ENCODE assay signal across 7 mouse cellular contexts in genomic region chr3:88022322-88023191, GRCm38 (mm10). TPM values are rescaled to one million over a fixed set of nuclear protein-coding genes. Genes with fewer than 3 reads are reported as not detected.
DNase-seq lines count a peak whose midpoint lies in the region; ATAC-seq and TF ChIP-seq lines count a peak whose summit lies in the region.

No protein-coding gene starts in this region.

- TF ChIP-seq CTCF in bone marrow, adult 2 months (IDR thresholded peaks at IDR 0.05; ENCODE audit: control insufficient read depth, insufficient read depth, low read length) = no peak
- TF ChIP-seq CTCF in small intestine, adult 2 months (IDR thresholded peaks at IDR 0.05; ENCODE audit: extremely low read depth, insufficient read length, insufficient replicate concordance, low read depth, low read length) = no peak

- ATAC-seq in embryonic facial prominence, embryonic 13.5 days (ENCODE audit: insufficient number of reproducible peaks, insufficient read depth, low FRiP score, low TSS enrichment, low read depth) = peak; percentile 44
- ATAC-seq in limb, embryonic 11.5 days (ENCODE audit: insufficient number of reproducible peaks, low FRiP score, low TSS enrichment, low read depth) = peak; percentile 77
- peak; percentile 86 for ATAC-seq in midbrain, embryonic 13.5 days

- 3% methylated on average over 66 of the region's 66 CpGs for WGBS in bone marrow, adult 2 months
- under 1% methylated on average over 63 of the region's 66 CpGs for WGBS in embryonic facial prominence, embryonic 13.5 days
- under 1% methylated on average over 66 of the region's 66 CpGs for WGBS in limb, embryonic 11.5 days
- WGBS in midbrain, embryonic 13.5 days = under 1% methylated on average over 62 of the region's 66 CpGs
- 3% methylated on average over 65 of the region's 66 CpGs for WGBS in small intestine, adult 2 months

- DNase-seq in heart, adult 8-10 months (ENCODE audit: low spot score) = peak; percentile 87
- DNase-seq in kidney, adult 8-10 months = peak; percentile 95 to 97
- DNase-seq in limb, embryonic 11.5 days (ENCODE audit: low spot score) = peak; percentile 90

- peak overlapping the region; percentile 64 for H3K9ac ChIP-seq in embryonic facial prominence, embryonic 13.5 days
- H3K9ac ChIP-seq in limb, embryonic 11.5 days (ENCODE audit: low read length) = 0 out of 2 replicates have a peak overlapping the region, but pooled peaks have one; percentile 30
- H3K9ac ChIP-seq in midbrain, embryonic 13.5 days (replicated peaks) = peak overlapping the region; percentile 61

- H3K4me1 ChIP-seq in bone marrow, adult 2 months (ENCODE audit: control insufficient read depth, insufficient read depth, low read length) = no peaks in the 10 kb centered on the region; the same call in 1 of the 2 replicates
- H3K4me1 ChIP-seq in embryonic facial prominence, embryonic 13.5 days = peaks cover 18% of the 10 kb centered on the region
- H3K4me1 ChIP-seq in limb, embryonic 11.5 days (ENCODE audit: control insufficient read depth, insufficient read depth, low read length) = peaks cover 11% of the 10 kb centered on the region
- peaks cover 22% of the 10 kb centered on the region for H3K4me1 ChIP-seq in midbrain, embryonic 13.5 days (replicated peaks)
- peaks cover 15% of the 10 kb centered on the region for H3K4me1 ChIP-seq in small intestine, adult 2 months (ENCODE audit: control insufficient read depth, insufficient read depth, insufficient read length, low read length)

- H3K4me3 ChIP-seq in bone marrow, adult 2 months (replicated peaks; ENCODE audit: control insufficient read depth, low read depth, low read length) = peak overlapping the region; percentile 44
- H3K4me3 ChIP-seq in embryonic facial prominence, embryonic 13.5 days = peak overlapping the region; percentile 58
- H3K4me3 ChIP-seq in limb, embryonic 11.5 days (ENCODE audit: low read depth, low read length) = peak overlapping the region; percentile 44
- peak overlapping the region; percentile 57 for H3K4me3 ChIP-seq in midbrain, embryonic 13.5 days (replicated peaks)
- H3K4me3 ChIP-seq in small intestine, adult 2 months (ENCODE audit: low read depth, low read length) = peak overlapping the region; percentile 62

- H3K27me3 ChIP-seq in embryonic facial prominence, embryonic 13.5 days = peaks cover 86% of the 10 kb centered on the region
- H3K27me3 ChIP-seq in limb, embryonic 11.5 days (ENCODE audit: control insufficient read depth, insufficient read depth, low read length) = peaks cover 62% of the 10 kb centered on the region
- H3K27me3 ChIP-seq in midbrain, embryonic 13.5 days = peaks cover 83% of the 10 kb centered on the region
- peaks cover 46% of the 10 kb centered on the region for H3K27me3 ChIP-seq in small intestine, adult 2 months (ENCODE audit: control insufficient read depth, insufficient read depth, low read length)

- H3K9me3 ChIP-seq in embryonic facial prominence, embryonic 13.5 days = no peaks in the 10 kb centered on the region
- H3K9me3 ChIP-seq in limb, embryonic 11.5 days (ENCODE audit: control insufficient read depth, low read length) = no peaks in the 10 kb centered on the region; the same call in 1 of the 2 replicates
- H3K9me3 ChIP-seq in midbrain, embryonic 13.5 days = 0 out of 2 replicates have a peak, but pooled peaks cover 4% of the 10 kb centered on the region

- H3K4me2 ChIP-seq in embryonic facial prominence, embryonic 13.5 days = peak overlapping the region; percentile 99
- peak overlapping the region; percentile 88 for H3K4me2 ChIP-seq in limb, embryonic 11.5 days (ENCODE audit: low read depth, severe bottlenecking)
- peak overlapping the region; percentile 95 for H3K4me2 ChIP-seq in midbrain, embryonic 13.5 days (replicated peaks)

- H3K27ac ChIP-seq in bone marrow, adult 2 months (ENCODE audit: control insufficient read depth, insufficient read depth, low read depth, low read length, poor library complexity) = no peak overlapping the region; the same call in 1 of the 2 replicates
- H3K27ac ChIP-seq in embryonic facial prominence, embryonic 13.5 days = no peak overlapping the region
- H3K27ac ChIP-seq in limb, embryonic 11.5 days (replicated peaks; ENCODE audit: low read depth, low read length) = no peak overlapping the region
- no peak overlapping the region for H3K27ac ChIP-seq in midbrain, embryonic 13.5 days
- no peak overlapping the region for H3K27ac ChIP-seq in small intestine, adult 2 months (ENCODE audit: insufficient read depth, low read depth, low read length)

- no peak for TF ChIP-seq POLR2A in bone marrow, adult 2 months (IDR thresholded peaks at IDR 0.05; ENCODE audit: borderline replicate concordance, control insufficient read depth, low read depth, low read length)
- no peak for TF ChIP-seq POLR2A in small intestine, adult 2 months (IDR thresholded peaks at IDR 0.05; ENCODE audit: low read depth, low read length)

- no peaks in the 10 kb centered on the region for H3K36me3 ChIP-seq in embryonic facial prominence, embryonic 13.5 days
- no peaks in the 10 kb centered on the region for H3K36me3 ChIP-seq in limb, embryonic 11.5 days (ENCODE audit: control insufficient read depth, insufficient read depth, low read length)
- no peaks in the 10 kb centered on the region for H3K36me3 ChIP-seq in midbrain, embryonic 13.5 days
- no peaks in the 10 kb centered on the region for H3K36me3 ChIP-seq in small intestine, adult 2 months (ENCODE audit: control insufficient read depth, insufficient read depth, low read length)

RNA-seq across cellular contexts. Expression of gene Hapln2, which starts 4.8 kb away (rescaled TPM):
- not detected in 2 replicates for polyA plus RNA-seq in bone marrow, adult 2 months (2011; ENCODE audit: insufficient read depth, insufficient read length, low replicate concordance, missing spikeins)
- polyA plus RNA-seq in embryonic facial prominence, embryonic 13.5 days (2015; fragmentation: Nextera tagmentation; extraction: Ambion mirVana) = 0.15 TPM in 1 of 2 replicates, not detected in the other
- not detected for total RNA-seq in heart, adult 8-10 months (2022)
- polyA plus RNA-seq in limb, embryonic 11.5 days (2014; fragmentation: Nextera tagmentation; extraction: Ambion mirVana) = 0.44 TPM in 1 of 2 replicates, not detected in the other
- polyA plus RNA-seq in midbrain, embryonic 13.5 days (2015; fragmentation: Nextera tagmentation; extraction: Ambion mirVana) = 0.14 and 0.55 TPM in 2 replicates
- not detected in 2 replicates for polyA plus RNA-seq in small intestine, adult 2 months (2012; rRNA removed)

RNA-seq across cellular contexts. Expression of gene Gpatch4, which starts 20.4 kb away (rescaled TPM):
- 36.2 and 40.5 TPM in 2 replicates for polyA plus RNA-seq in bone marrow, adult 2 months (2011; ENCODE audit: insufficient read depth, insufficient read length, low replicate concordance, missing spikeins)
- 34.0 and 38.5 TPM in 2 replicates for polyA plus RNA-seq in embryonic facial prominence, embryonic 13.5 days (2015; fragmentation: Nextera tagmentation; extraction: Ambion mirVana)
- total RNA-seq in heart, adult 8-10 months (2022) = 10 to 100 TPM in 3 of 4 experiments, 1 to 10 TPM in 1; 9.8 to 11.7 (median 10.8) TPM
- polyA plus RNA-seq in limb, embryonic 11.5 days (2014; fragmentation: Nextera tagmentation; extraction: Ambion mirVana) = 36.9 and 44.1 TPM in 2 replicates
- polyA plus RNA-seq in midbrain, embryonic 13.5 days (2015; fragmentation: Nextera tagmentation; extraction: Ambion mirVana) = 28.1 and 28.3 TPM in 2 replicates
- polyA plus RNA-seq in small intestine, adult 2 months (2012; rRNA removed) = 3.7 and 4.4 TPM in 2 replicates

RNA-seq across cellular contexts. Expression of gene Bcan, which starts 22.5 kb away (rescaled TPM):
- polyA plus RNA-seq in bone marrow, adult 2 months (2011; ENCODE audit: insufficient read depth, insufficient read length, low replicate concordance, missing spikeins) = 0.95 TPM in 1 of 2 replicates, not detected in the other
- 0.39 and 0.53 TPM in 2 replicates for polyA plus RNA-seq in embryonic facial prominence, embryonic 13.5 days (2015; fragmentation: Nextera tagmentation; extraction: Ambion mirVana)
- under 1 TPM in 3 of 4 experiments, not detected in 1; 0.09 to 0.69 (median 0.27) TPM for total RNA-seq in heart, adult 8-10 months (2022)
- not detected in 2 replicates for polyA plus RNA-seq in limb, embryonic 11.5 days (2014; fragmentation: Nextera tagmentation; extraction: Ambion mirVana)
- 10.1 and 14.0 TPM in 2 replicates for polyA plus RNA-seq in midbrain, embryonic 13.5 days (2015; fragmentation: Nextera tagmentation; extraction: Ambion mirVana)
- 0.04 and 0.24 TPM in 2 replicates for polyA plus RNA-seq in small intestine, adult 2 months (2012; rRNA removed)

RNA-seq across cellular contexts. Expression of gene Naxe, which starts 35.7 kb away (rescaled TPM):
- polyA plus RNA-seq in bone marrow, adult 2 months (2011; ENCODE audit: insufficient read depth, insufficient read length, low replicate concordance, missing spikeins) = 17.1 and 54.7 TPM in 2 replicates
- 208 and 210 TPM in 2 replicates for polyA plus RNA-seq in embryonic facial prominence, embryonic 13.5 days (2015; fragmentation: Nextera tagmentation; extraction: Ambion mirVana)
- 100 to 1,000 TPM in 1 of 4 experiments, 10 to 100 TPM in 3; 94.4 to 103 (median 96.3) TPM for total RNA-seq in heart, adult 8-10 months (2022)
- 171 and 172 TPM in 2 replicates for polyA plus RNA-seq in limb, embryonic 11.5 days (2014; fragmentation: Nextera tagmentation; extraction: Ambion mirVana)
- 154 and 157 TPM in 2 replicates for polyA plus RNA-seq in midbrain, embryonic 13.5 days (2015; fragmentation: Nextera tagmentation; extraction: Ambion mirVana)
- 25.4 and 41.6 TPM in 2 replicates for polyA plus RNA-seq in small intestine, adult 2 months (2012; rRNA removed)

RNA-seq across cellular contexts. Expression of gene Nes, which starts 51.7 kb away (rescaled TPM):
- 0.41 and 0.67 TPM in 2 replicates for polyA plus RNA-seq in bone marrow, adult 2 months (2011; ENCODE audit: insufficient read depth, insufficient read length, low replicate concordance, missing spikeins)
- 13.8 and 17.7 TPM in 2 replicates for polyA plus RNA-seq in embryonic facial prominence, embryonic 13.5 days (2015; fragmentation: Nextera tagmentation; extraction: Ambion mirVana)
- total RNA-seq in heart, adult 8-10 months (2022) = 10 to 100 TPM; 10.1 to 25.1 (median 18.9) TPM
- polyA plus RNA-seq in limb, embryonic 11.5 days (2014; fragmentation: Nextera tagmentation; extraction: Ambion mirVana) = 7.9 and 8.8 TPM in 2 replicates
- 61.9 and 77.6 TPM in 2 replicates for polyA plus RNA-seq in midbrain, embryonic 13.5 days (2015; fragmentation: Nextera tagmentation; extraction: Ambion mirVana)
- polyA plus RNA-seq in small intestine, adult 2 months (2012; rRNA removed) = 2.6 and 5.0 TPM in 2 replicates
